Mouse (Mus musculus): ENCODE measurements around the gene Spdye4b.

DNA sequence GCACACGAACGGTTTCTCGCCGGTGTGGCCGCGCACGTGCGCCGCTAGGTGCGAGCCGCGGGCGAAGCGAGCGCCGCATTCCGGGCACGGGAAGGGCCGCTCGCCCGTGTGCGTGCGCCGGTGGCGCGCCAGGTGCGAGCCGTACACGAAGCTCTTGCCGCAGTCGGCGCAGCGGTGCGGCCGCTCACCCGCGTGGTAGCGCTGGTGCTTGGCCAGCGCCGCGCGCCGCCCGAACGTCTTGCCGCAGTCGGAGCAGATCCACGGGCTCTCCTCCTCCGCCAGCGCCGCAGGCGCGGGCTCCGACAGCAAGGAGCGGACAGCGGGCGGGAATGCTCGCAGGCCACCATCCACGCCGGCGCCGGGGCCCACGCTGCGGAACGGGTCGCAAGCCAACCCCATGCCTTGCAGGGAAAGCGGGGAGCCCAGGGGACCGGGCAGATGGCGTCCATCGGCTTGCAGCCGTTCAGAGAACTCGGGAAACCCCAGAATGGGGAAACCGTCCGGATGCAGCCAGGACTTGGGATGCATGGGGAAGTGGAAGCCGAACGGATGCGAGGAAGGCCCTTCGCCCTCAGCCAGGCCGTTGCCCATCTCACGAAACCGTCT is 73.2 kb downstream of the Spdye4b start:
- TF ChIP-seq CTCF (IDR thresholded peaks at IDR 0.05; ENCODE audit: control insufficient read depth, insufficient read depth, low read length) (no peak), POLR2A (IDR thresholded peaks at IDR 0.05; ENCODE audit: borderline replicate concordance, control insufficient read depth, low read depth, low read length) (no peak)

Measured in bone marrow, adult 2 months (tissue).